Mouse (Mus musculus) olfactory bulb, adult 2 months (tissue): ENCODE data around the gene 4930523C07Rik. TPM values are rescaled to one million over a fixed set of nuclear protein-coding genes. Genes with fewer than 3 reads are reported as not detected.

Experiments used
- H3K27ac ChIP-seq: fragments of 200-500 bp; 2 replicates; pipeline ENCODE4 v1.5.1; 2012; ENCODE audit warnings: low read depth, low read length; ENCODE audit not compliant: insufficient read depth
- H3K4me1 ChIP-seq: fragments of 200-500 bp; 2 replicates; pipeline ENCODE4 v1.6.1; 2012; ENCODE audit warnings: low read length; ENCODE audit not compliant: control insufficient read depth, insufficient read depth
- H3K4me3 ChIP-seq: fragments of 200-500 bp; 2 replicates; pipeline ENCODE4 v1.5.1; 2012; ENCODE audit warnings: mild to moderate bottlenecking, low read depth, low read length, moderate library complexity; ENCODE audit not compliant: insufficient read depth
- CTCF ChIP-seq: fragments of 200-500 bp; IDR thresholded peaks from 2 replicates; pipeline ENCODE4 v1.5.1; 2012; ENCODE audit warnings: low read depth, mild to moderate bottlenecking, low read length, moderate library complexity; ENCODE audit not compliant: insufficient read depth
- POLR2A ChIP-seq: fragments of 200-500 bp; IDR thresholded peaks from 2 replicates; pipeline ENCODE4 v1.6.1; 2012; ENCODE audit warnings: mild to moderate bottlenecking, low read depth, low read length, moderate library complexity; ENCODE audit not compliant: insufficient read depth
- WGBS: fragments of 180-500 bp; shearing (Covaris S2); methylation state at CpG from one replicate; pipeline ENCODE4 v1.1.7; 2018; 5-methylcytosine and 5-hydroxymethylcytosine counted together
- polyA plus RNA-seq: library from polyadenylated mRNA; stranded (reverse); fragments of >200 nt; gene quantifications from 2 replicates; pipeline ENCODE4 v1.2.4, GENCODE M21; 2012; ENCODE audit warnings: low replicate concordance; ENCODE audit not compliant: missing spikeins, insufficient read depth, insufficient read length

The 4930523C07Rik gene
- polyA plus RNA-seq, 1 experiment = not detected

GRCm38 (mm10) chr1:160043271-160043975, 759 bp upstream of the 4930523C07Rik start:
- 89% methylated on average over 13 of the region's 13 CpGs for WGBS
- peaks cover 8% of the 10 kb centered on the region for H3K4me1 ChIP-seq
- no peak overlapping the region for H3K4me3 ChIP-seq
- no peak overlapping the region for H3K27ac ChIP-seq
- TF ChIP-seq POLR2A = no peak
- TF ChIP-seq CTCF = no peak

GRCm38 (mm10) chr1:160045056-160045715, 1.0 kb downstream of the 4930523C07Rik start:
- Histone ChIP-seq H3K4me1 (peaks cover 8% of the 10 kb centered on the region), H3K4me3 (peak overlapping the region; percentile 44; the same call in 1 of the 2 replicates), H3K27ac (no peak overlapping the region)
- WGBS = 57% methylated on average over 3 of the region's 3 CpGs
- TF ChIP-seq POLR2A (no peak), CTCF (no peak)

- no peak for TF ChIP-seq POLR2A
- no peak for TF ChIP-seq CTCF
- WGBS = 85% methylated on average over 5 of the region's 5 CpGs
- Histone ChIP-seq H3K4me1 (peaks cover 8% of the 10 kb centered on the region), H3K27ac (no peak overlapping the region), H3K4me3 (no peak overlapping the region)
These were observed 1.8 kb downstream of the 4930523C07Rik start for GRCm38 (mm10) chr1:160045971-160046370.

- 91% methylated on average over 4 of the region's 4 CpGs for WGBS
- no peak overlapping the region for H3K4me3 ChIP-seq
- no peak overlapping the region for H3K27ac ChIP-seq
- TF ChIP-seq CTCF (no peak), POLR2A (no peak)
- peaks cover 8% of the 10 kb centered on the region for H3K4me1 ChIP-seq
These were observed 2.6 kb downstream of the 4930523C07Rik start for GRCm38 (mm10) chr1:160046786-160047185.

- H3K27ac ChIP-seq = no peak overlapping the region
- H3K4me1 ChIP-seq = peaks cover 8% of the 10 kb centered on the region
- WGBS = 86% methylated on average over 7 of the region's 7 CpGs
- no peak overlapping the region for H3K4me3 ChIP-seq
- TF ChIP-seq CTCF (no peak), POLR2A (no peak)
These were observed 3.3 kb downstream of the 4930523C07Rik start for GRCm38 (mm10) chr1:160047481-160047931.

- Histone ChIP-seq H3K27ac (no peak overlapping the region), H3K4me1 (peaks cover 4% of the 10 kb centered on the region; the same call in 1 of the 2 replicates), H3K4me3 (no peak overlapping the region)
- 90% methylated on average over 5 of the region's 5 CpGs for WGBS
- TF ChIP-seq POLR2A = no peak
- no peak for TF ChIP-seq CTCF
These were observed 5.1 kb downstream of the 4930523C07Rik start for GRCm38 (mm10) chr1:160049131-160049880.

- H3K27ac ChIP-seq = no peak overlapping the region
- H3K4me3 ChIP-seq = no peak overlapping the region
- 80% methylated on average over 6 of the region's 6 CpGs for WGBS
- no peaks in the 10 kb centered on the region for H3K4me1 ChIP-seq
- TF ChIP-seq CTCF = no peak
- TF ChIP-seq POLR2A = no peak
These were observed 6.7 kb downstream of the 4930523C07Rik start for GRCm38 (mm10) chr1:160050898-160051297.

GRCm38 (mm10) chr1:160052556-160053315, 8.6 kb downstream of the 4930523C07Rik start:
- TF ChIP-seq POLR2A (no peak), CTCF (no peak)
- WGBS = 94% methylated on average over 2 of the region's 2 CpGs
- no peak overlapping the region for H3K4me3 ChIP-seq
- H3K4me1 ChIP-seq = no peaks in the 10 kb centered on the region
- no peak overlapping the region for H3K27ac ChIP-seq
